Comparison of ENCODE assay signal across 9 mouse cellular contexts in genomic region chr3:45378145-45378544, GRCm38 (mm10). TPM values are rescaled to one million over a fixed set of nuclear protein-coding genes. Genes with fewer than 3 reads are reported as not detected.
A peak's percentile ranks its signal among the peaks of the same experiment; 100 is the strongest.
DNase-seq lines count a peak whose midpoint lies in the region; ATAC-seq lines count a peak whose summit lies in the region.
"Had no signal": no experiment of that assay in that cellular context is flagged by ENCODE, and none has a peak within 500 bp of the region (broad histone marks: within the 10 kb centered on the region; RNA-seq: fewer than 3 reads in every experiment).

TSS of gene Pcdh10 (plus strand) at chr3:45378398.

- DNase-seq in adrenal gland, adult 18-20 months (ENCODE audit: low spot score in 2 of 2) = peak; percentile 74 to 80
- peak; percentile 97 to 98 for DNase-seq in cerebellum, postnatal 36 days
- peak; percentile 89 for DNase-seq in gastrocnemius, adult 18-20 months (ENCODE audit: low spot score)
- DNase-seq in hindbrain, embryonic 14.5 days (ENCODE audit: low spot score) = peak; percentile 98
- DNase-seq in layer of hippocampus, postnatal 14 days (ENCODE audit: low spot score in 2 of 2) = peak; percentile 96 to 99
- peak; percentile 59 for DNase-seq in retina, adult 2 months (ENCODE audit: low read depth, low spot score)

- 0 out of 2 replicates have a peak, but pooled peaks cover 3% of the 10 kb centered on the region for H3K4me1 ChIP-seq in hindbrain, embryonic 14.5 days (replicated peaks; ENCODE audit: control insufficient read depth, insufficient read depth, low read length)
- peaks cover 27% of the 10 kb centered on the region for H3K4me1 ChIP-seq in lung, embryonic 16.5 days (replicated peaks; ENCODE audit: control insufficient read depth, insufficient read depth, low read length)

- peak within 1 kb of the TSS; percentile 85 for H3K9ac ChIP-seq in hindbrain, embryonic 14.5 days
- peak within 1 kb of the TSS; percentile 38 for H3K9ac ChIP-seq in lung, embryonic 16.5 days (ENCODE audit: low read length)

- no peaks in the 10 kb centered on the region for H3K9me3 ChIP-seq in hindbrain, embryonic 14.5 days (ENCODE audit: control insufficient read depth, low read length)
- H3K9me3 ChIP-seq in lung, embryonic 16.5 days (ENCODE audit: control insufficient read depth, low read length) = no peaks in the 10 kb centered on the region

- no peaks in the 10 kb centered on the region for H3K36me3 ChIP-seq in hindbrain, embryonic 14.5 days (replicated peaks; ENCODE audit: control insufficient read depth, insufficient read depth)
- H3K36me3 ChIP-seq in lung, embryonic 16.5 days (ENCODE audit: control insufficient read depth, insufficient read depth, low read length) = no peaks in the 10 kb centered on the region

- H3K27me3 ChIP-seq in hindbrain, embryonic 14.5 days (ENCODE audit: control insufficient read depth, insufficient read depth, low read length) = no peaks in the 10 kb centered on the region
- H3K27me3 ChIP-seq in lung, embryonic 16.5 days (ENCODE audit: control insufficient read depth, insufficient read depth, low read depth, low read length) = peaks cover 39% of the 10 kb centered on the region

- peak; percentile 88 for ATAC-seq in hindbrain, embryonic 14.5 days (ENCODE audit: low FRiP score)
- ATAC-seq in lung, embryonic 16.5 days (ENCODE audit: low read depth) = peak; percentile 95
- no peak for ATAC-seq in CD4-positive, CD25-positive, alpha-beta regulatory T cell, adult 4 months

- WGBS in hindbrain, embryonic 14.5 days = under 1% methylated on average over 26 of the region's 26 CpGs
- WGBS in lung, embryonic 16.5 days = under 1% methylated on average over 26 of the region's 26 CpGs

- peak within 1 kb of the TSS; percentile 85 for H3K4me3 ChIP-seq in hindbrain, embryonic 14.5 days (replicated peaks; ENCODE audit: low read length)
- H3K4me3 ChIP-seq in lung, embryonic 16.5 days (ENCODE audit: low read length) = peak within 1 kb of the TSS; percentile 61
- H3K4me3 ChIP-seq: erythroblast, embryonic 14.5 days had no signal

- peak within 1 kb of the TSS; percentile 94 for H3K4me2 ChIP-seq in hindbrain, embryonic 14.5 days (replicated peaks)
- peak within 1 kb of the TSS; percentile 96 for H3K4me2 ChIP-seq in lung, embryonic 16.5 days (ENCODE audit: low read depth, low read length)

- H3K27ac ChIP-seq in hindbrain, embryonic 14.5 days = peak within 1 kb of the TSS; percentile 89
- no peak within 1 kb of the TSS for H3K27ac ChIP-seq in lung, embryonic 16.5 days (ENCODE audit: low read length)

RNA-seq across cellular contexts. Expression of gene Pcdh10, which starts in this region (rescaled TPM):
- 1 to 10 TPM; 3.8 to 5.4 TPM for total RNA-seq in adrenal gland, adult 18-20 months (2021)
- total RNA-seq in gastrocnemius, adult 18-20 months (2021) = under 1 TPM; 0.07 to 0.28 TPM
- 23.8 and 26.2 TPM in 2 replicates for polyA plus RNA-seq in hindbrain, embryonic 14.5 days (2014; fragmentation: Nextera tagmentation; extraction: Ambion mirVana)
- 100 to 1,000 TPM; 106 to 111 TPM for total RNA-seq in layer of hippocampus, postnatal 14 days (2021)
- 0.16 and 0.20 TPM in 2 replicates for polyA plus RNA-seq in lung, embryonic 16.5 days (2015; fragmentation: Nextera tagmentation; extraction: Ambion mirVana)
- not detected for polyA plus RNA-seq in CD4-positive, CD25-positive, alpha-beta regulatory T cell, adult 4 months (2017; shearing (Covaris generic))

Comparison
In these comparisons a context has a peak if more than half of its experiments do, and no peak if none do; other contexts are left out.
1. RNA of gene Pcdh10 (total RNA-seq): 106 to 111 TPM in layer of hippocampus, postnatal 14 days; 3.8 to 5.4 TPM in adrenal gland, adult 18-20 months and 0.07 to 0.28 TPM in gastrocnemius, adult 18-20 months; every median in the first group is over 10 times any median in the second.
2. RNA of gene Pcdh10 (polyA plus RNA-seq): 23.8 to 26.2 TPM in hindbrain, embryonic 14.5 days; 0.16 to 0.20 TPM in lung, embryonic 16.5 days and not detected in CD4-positive, CD25-positive, alpha-beta regulatory T cell, adult 4 months; every median in the first group is over 10 times any median in the second.
3. Peak in DNase-seq in gastrocnemius, adult 18-20 months; RNA of the gene not detected or under 1 TPM.
4. Peak in ATAC-seq, H3K4me3 ChIP-seq, H3K9ac ChIP-seq and H3K4me2 ChIP-seq in lung, embryonic 16.5 days; RNA of the gene not detected or under 1 TPM.
5. Peak in every context shown above with its lines, with median percentiles within 50 percentile points of each other: DNase-seq.